Mouse (Mus musculus) MEL (cell line): ENCODE data around the gene Cnpy3. TPM values are rescaled to one million over a fixed set of nuclear protein-coding genes. Genes with fewer than 3 reads are reported as not detected.

Source experiments
- DNase-seq: peaks from one replicate; pipeline ENCODE4 v3.0.0; 2011; ENCODE audit warnings: low read depth, low spot score
- H3K27ac ChIP-seq: 2 replicates; pipeline ENCODE4 v1.5.1; 2012; ENCODE audit warnings: low read depth, mild to moderate bottlenecking, control low read depth, low read length, moderate library complexity; ENCODE audit not compliant: control insufficient read depth
- H3K27me3 ChIP-seq, 2 experiments: fragments of 150-350 bp in 1 of 2; sonication (generic) in 1 of 2; 2 replicates each; pipeline ENCODE4 v1.6.1; 2012; ENCODE audit warnings: low read length in 2 of 2, mild to moderate bottlenecking in 2 of 2, improper control_type of control experiment in 1 of 2, moderate library complexity in 1 of 2; ENCODE audit not compliant: insufficient read depth in 2 of 2, control insufficient read depth in 1 of 2
- H3K36me3 ChIP-seq, 2 experiments: 2 replicates each; pipeline ENCODE4 v1.6.1; 2012 to 2014; ENCODE audit warnings: low read length in 2 of 2, improper control_type of control experiment in 1 of 2, inconsistent platforms in 1 of 2, mild to moderate bottlenecking in 1 of 2; ENCODE audit not compliant: insufficient read depth in 2 of 2, control insufficient read depth in 1 of 2
- H3K4me1 ChIP-seq, 2 experiments: fragments of 150-350 bp in 1 of 2; sonication (generic) in 1 of 2; 2 replicates each; pipeline ENCODE4 v1.6.1; 2012; ENCODE audit warnings: low read length in 2 of 2, improper control_type of control experiment in 1 of 2, mild to moderate bottlenecking in 1 of 2; ENCODE audit not compliant: insufficient read depth in 2 of 2, control insufficient read depth in 1 of 2
- H3K4me3 ChIP-seq, 2 experiments: fragments of 150-350 bp in 1 of 2; sonication (generic) in 1 of 2; 2 replicates each; pipeline ENCODE4 v1.5.1; 2012; ENCODE audit warnings: low read depth in 2 of 2, low read length in 2 of 2, mild to moderate bottlenecking in 2 of 2, moderate library complexity in 2 of 2, control low read depth in 1 of 2, improper control_type of control experiment in 1 of 2; ENCODE audit not compliant: control insufficient read depth in 1 of 2, insufficient read depth in 1 of 2
- H3K79me2 ChIP-seq: 2 replicates; pipeline ENCODE4 v1.6.1; 2012; ENCODE audit warnings: mild to moderate bottlenecking, low read length, moderate library complexity; ENCODE audit not compliant: control insufficient read depth, poor library complexity, insufficient read depth
- H3K9ac ChIP-seq: 2 replicates; pipeline ENCODE4 v1.6.1; 2012; ENCODE audit warnings: low read depth, mild to moderate bottlenecking, control low read depth, low read length, moderate library complexity; ENCODE audit not compliant: control insufficient read depth, poor library complexity, severe bottlenecking
- H3K9me3 ChIP-seq: fragments of 150-350 bp; sonication (generic); replicated peaks from 2 replicates; pipeline ENCODE4 v1.6.1; 2012; ENCODE audit warnings: mild to moderate bottlenecking, low read length, improper control_type of control experiment, moderate library complexity; ENCODE audit not compliant: insufficient read depth
- BHLHE40 ChIP-seq: IDR thresholded peaks from 2 replicates; pipeline ENCODE4 v1.6.1; 2012; ENCODE audit warnings: low read depth, mild to moderate bottlenecking, inconsistent platforms, low read length, improper control_type of control experiment, borderline replicate concordance
- CHD2 ChIP-seq: IDR thresholded peaks from 2 replicates; pipeline ENCODE4 v1.6.1; 2011; ENCODE audit warnings: low read length, improper control_type of control experiment
- ELF1 ChIP-seq: IDR thresholded peaks from 2 replicates; pipeline ENCODE4 v1.6.1; 2014; ENCODE audit warnings: low read depth, mild to moderate bottlenecking, inconsistent platforms, low read length, improper control_type of control experiment, moderate library complexity
- EP300 ChIP-seq, 2 experiments: IDR thresholded peaks; 2 replicates each; pipeline ENCODE4 v1.6.1; 2011; ENCODE audit warnings: improper control_type of control experiment in 2 of 2, low read length in 2 of 2, low read depth in 1 of 2, mild to moderate bottlenecking in 1 of 2
- GATA1 ChIP-seq: IDR thresholded peaks from 2 replicates; pipeline ENCODE4 v1.6.1; 2011; ENCODE audit warnings: low read depth, low read length, improper control_type of control experiment
- HCFC1 ChIP-seq: IDR thresholded peaks from 2 replicates; pipeline ENCODE4 v1.6.1; 2012; ENCODE audit warnings: low read depth, mild to moderate bottlenecking, inconsistent platforms, low read length, improper control_type of control experiment, moderate library complexity
- JUND ChIP-seq: IDR thresholded peaks from 2 replicates; pipeline ENCODE4 v1.6.1; 2011; ENCODE audit warnings: low read depth, mild to moderate bottlenecking, improper control_type of control experiment, low read length
- KAT2A ChIP-seq: conservative IDR thresholded peaks from 2 replicates; pipeline ENCODE4 v1.6.1; 2012; ENCODE audit warnings: low read depth, low read length, improper control_type of control experiment, inconsistent platforms
- MAFK ChIP-seq: IDR thresholded peaks from 2 replicates; pipeline ENCODE4 v1.6.1; 2011; ENCODE audit warnings: low read depth, mild to moderate bottlenecking, low read length, improper control_type of control experiment, borderline replicate concordance
- MAZ ChIP-seq: IDR thresholded peaks from 2 replicates; pipeline ENCODE4 v1.6.1; 2012; ENCODE audit warnings: low read depth, mild to moderate bottlenecking, inconsistent platforms, low read length, improper control_type of control experiment
- MEF2A ChIP-seq: IDR thresholded peaks from 2 replicates; pipeline ENCODE4 v1.6.1; 2014; ENCODE audit warnings: low read depth, mild to moderate bottlenecking, inconsistent platforms, low read length, improper control_type of control experiment; ENCODE audit not compliant: poor library complexity, insufficient replicate concordance, severe bottlenecking; ENCODE audit errors: extremely low read depth
- MXI1 ChIP-seq: IDR thresholded peaks from 2 replicates; pipeline ENCODE4 v1.6.1; 2011; ENCODE audit warnings: mild to moderate bottlenecking, low read depth, low read length, improper control_type of control experiment
- MYC ChIP-seq: IDR thresholded peaks from 2 replicates; pipeline ENCODE4 v1.6.1; 2011; ENCODE audit warnings: low read depth, mild to moderate bottlenecking, low read length, improper control_type of control experiment, moderate library complexity
- NELFE ChIP-seq: IDR thresholded peaks from 2 replicates; pipeline ENCODE4 v1.6.1; 2011; ENCODE audit warnings: low read depth, low read length, improper control_type of control experiment
- NRF1 ChIP-seq: IDR thresholded peaks from 2 replicates; pipeline ENCODE4 v1.6.1; 2014; ENCODE audit warnings: low read depth, mild to moderate bottlenecking, inconsistent platforms, low read length, improper control_type of control experiment, moderate library complexity; ENCODE audit not compliant: poor library complexity, insufficient read depth, severe bottlenecking
- POLR2A ChIP-seq, 2 experiments: IDR thresholded peaks; 2 replicates each; pipeline ENCODE4 v1.6.1; 2011 to 2012; ENCODE audit warnings: low read length in 2 of 2, mild to moderate bottlenecking in 2 of 2, control low read depth in 1 of 2, improper control_type of control experiment in 1 of 2, low read depth in 1 of 2, moderate library complexity in 1 of 2; ENCODE audit not compliant: control insufficient read depth in 1 of 2, insufficient read depth in 1 of 2, poor library complexity in 1 of 2
- POLR2AphosphoS2 ChIP-seq: IDR thresholded peaks from 2 replicates; pipeline ENCODE4 v1.6.1; 2011; ENCODE audit warnings: low read length, improper control_type of control experiment
- RAD21 ChIP-seq: IDR thresholded peaks from 2 replicates; pipeline ENCODE4 v1.6.1; 2011; ENCODE audit warnings: mild to moderate bottlenecking, low read depth, low read length, improper control_type of control experiment
- USF1 ChIP-seq: IDR thresholded peaks from 2 replicates; pipeline ENCODE4 v1.6.1; 2014; ENCODE audit warnings: low read depth, mild to moderate bottlenecking, inconsistent platforms, low read length, improper control_type of control experiment, moderate library complexity
- USF2 ChIP-seq, 2 experiments: IDR thresholded peaks; 2 replicates each; pipeline ENCODE4 v1.6.1; 2011 to 2012; ENCODE audit warnings: improper control_type of control experiment in 2 of 2, low read length in 2 of 2, borderline replicate concordance in 1 of 2, inconsistent platforms in 1 of 2, low read depth in 1 of 2, mild to moderate bottlenecking in 1 of 2; ENCODE audit not compliant: insufficient read depth in 1 of 2
- ZC3H11A ChIP-seq: IDR thresholded peaks from 2 replicates; pipeline ENCODE4 v1.6.1; 2012; ENCODE audit warnings: low read depth, mild to moderate bottlenecking, inconsistent platforms, low read length, improper control_type of control experiment
- ZKSCAN1 ChIP-seq: IDR thresholded peaks from 2 replicates; pipeline ENCODE4 v1.6.1; 2012; ENCODE audit warnings: low read depth, mild to moderate bottlenecking, inconsistent platforms, low read length, improper control_type of control experiment, moderate library complexity
- ZMIZ1 ChIP-seq: IDR thresholded peaks from 2 replicates; pipeline ENCODE4 v1.6.1; 2012; ENCODE audit warnings: low read depth, mild to moderate bottlenecking, inconsistent platforms, low read length, improper control_type of control experiment, moderate library complexity
- ZNF384 ChIP-seq: IDR thresholded peaks from 2 replicates; pipeline ENCODE4 v1.6.1; 2012; ENCODE audit warnings: low read depth, mild to moderate bottlenecking, inconsistent platforms, low read length, improper control_type of control experiment
- polyA plus RNA-seq, 2 experiments: library from polyadenylated mRNA; stranded (reverse) in 1 of 2; unstranded in 1 of 2; fragments of >175 nt in 1 of 2; fragments of >200 nt in 1 of 2; gene quantifications; 2 replicates each; pipeline versions ENCODE4 v1.2.1 to v1.2.4; 2012; ENCODE audit warnings: low replicate concordance in 2 of 2, low read depth in 1 of 2; ENCODE audit not compliant: insufficient read length in 2 of 2, insufficient read depth in 1 of 2, missing spikeins in 1 of 2
- total RNA-seq: library from RNA; depleted of rRNA; stranded (reverse); fragments of 300-350 nt; gene quantifications from 2 replicates; pipeline ENCODE4 v1.2.3, GENCODE M21; 2012

The Cnpy3 gene
- total and polyA plus RNA-seq, 3 experiments = 61.4 to 90.2 TPM; not detected in 1

- TF ChIP-seq CHD2 (no peak), POLR2AphosphoS2 (peak; percentile 95), ZKSCAN1 (no peak), MAFK (no peak), EP300 (IDR thresholded peaks at IDR 0.05; ENCODE audit: low read depth in 1 of 2, low read length in 2 of 2) (no peak), JUND (0 out of 2 replicates have a peak, but pooled peaks have one; percentile 25), NRF1 (peak; percentile 89), ELF1 (peak; percentile 69), MYC (peak; percentile 98), NELFE (peak; percentile 96), USF1 (0 out of 2 replicates have a peak, but pooled peaks have one; percentile 10)
- TF ChIP-seq, all 39 proteins: peak for 27
Measured at GRCm38 (mm10) chr17:46782341-46783221, 30.6 kb upstream of the Cnpy3 start, which contains the start of gene Rpl7l1 (continued).

DNA sequence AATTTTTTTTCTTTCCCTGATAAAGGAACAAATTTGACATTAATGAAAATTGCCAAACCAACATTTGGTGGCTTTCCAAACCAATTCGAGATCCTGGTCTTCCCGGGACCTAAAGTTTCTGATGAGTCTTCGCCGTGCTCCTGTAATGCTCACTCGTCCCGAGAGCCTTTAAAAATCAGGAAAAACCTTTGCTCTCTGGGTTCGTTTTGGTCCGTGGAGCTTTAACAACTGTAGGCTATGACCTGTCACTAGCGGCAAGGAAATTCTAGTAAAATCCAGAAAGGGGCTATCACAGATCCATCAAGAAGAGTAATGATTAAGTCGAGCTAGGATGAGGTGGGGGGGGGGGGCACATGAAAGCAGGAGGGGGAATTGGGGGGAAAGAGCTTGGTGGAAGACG, 29.9 kb upstream of the Cnpy3 start:
- TF ChIP-seq USF1 (no peak), ZNF384 (no peak), BHLHE40 (no peak), MXI1 (no peak), NELFE (no peak), GATA1 (no peak), MAFK (no peak)
- Histone ChIP-seq H3K36me3 (peaks cover 7 to 14% of the 10 kb centered on the region in 2 experiments), H3K27me3 (no peaks in the 10 kb centered on the region), H3K9ac (peak overlapping the region; percentile 88), H3K27ac (peak overlapping the region; percentile 68), H3K9me3 (no peaks in the 10 kb centered on the region), H3K79me2 (peaks cover 18% of the 10 kb centered on the region), H3K4me3 (peak overlapping the region; percentile 69 to 75), H3K4me1 (peaks cover 2 to 10% of the 10 kb centered on the region in 2 experiments)
- DNase-seq = no peak

- DNase-seq = peak; percentile 28
- TF ChIP-seq POLR2AphosphoS2 (no peak), POLR2A (IDR thresholded peaks at IDR 0.05; ENCODE audit: control insufficient read depth in 1 of 2, insufficient read depth in 1 of 2, low read depth in 1 of 2, low read length in 2 of 2, poor library complexity in 1 of 2) (0 out of 4 replicates have a peak, but pooled peaks of 1 of the 2 experiments have one; percentile 39), USF2 (IDR thresholded peaks at IDR 0.05; ENCODE audit: borderline replicate concordance in 1 of 2, insufficient read depth in 1 of 2, low read depth in 1 of 2, low read length in 2 of 2) (no peak), HCFC1 (no peak), MAZ (no peak), ZKSCAN1 (no peak), MEF2A (no peak), ZMIZ1 (0 out of 2 replicates have a peak, but pooled peaks have one; percentile 56), MAFK (no peak), RAD21 (no peak), KAT2A (no peak), ZC3H11A (no peak)
- TF ChIP-seq, all 39 proteins: peak for 2
- Histone ChIP-seq H3K9me3 (no peaks in the 10 kb centered on the region), H3K9ac (no peak overlapping the region), H3K27ac (no peak overlapping the region), H3K4me1 (peaks cover 0 to 11% of the 10 kb centered on the region in 2 experiments; a peak in 2 of 4 replicates), H3K4me3 (no peak overlapping the region), H3K27me3 (no peaks in the 10 kb centered on the region), H3K36me3 (peaks cover 5 to 6% of the 10 kb centered on the region in 2 experiments), H3K79me2 (peaks cover 15% of the 10 kb centered on the region)
Measured at GRCm38 (mm10) chr17:46776087-46776486, 24.1 kb upstream of the Cnpy3 start.
